Mouse (Mus musculus) CH12.LX (cell line): ENCODE data around the gene Tstd1.
A peak's percentile ranks its signal among the peaks of the same experiment; 100 is the strongest.

Source experiments
- CTCF ChIP-seq, 2 experiments: IDR thresholded peaks in 1 of 2; conservative IDR thresholded peaks in 1 of 2; 2 replicates each; pipeline ENCODE4 v1.5.1; 2011 to 2012; ENCODE audit warnings: low read depth in 2 of 2, low read length in 2 of 2, improper control_type of control experiment in 1 of 2, inconsistent platforms in 1 of 2, mild to moderate bottlenecking in 1 of 2, moderate library complexity in 1 of 2
- E2F4 ChIP-seq: IDR thresholded peaks from 2 replicates; pipeline ENCODE4 v1.6.1; 2011; ENCODE audit warnings: low read depth, low read length, improper control_type of control experiment; ENCODE audit not compliant: insufficient replicate concordance
- EP300 ChIP-seq: IDR thresholded peaks from 2 replicates; pipeline ENCODE4 v1.6.1; 2011; ENCODE audit warnings: low read length, improper control_type of control experiment
- MAFK ChIP-seq: IDR thresholded peaks from 2 replicates; pipeline ENCODE4 v1.6.1; 2011; ENCODE audit warnings: low read length, improper control_type of control experiment; ENCODE audit not compliant: insufficient replicate concordance
- NRF1 ChIP-seq: IDR thresholded peaks from 2 replicates; pipeline ENCODE4 v1.6.1; 2014; ENCODE audit warnings: low read depth, mild to moderate bottlenecking, inconsistent platforms, low read length, improper control_type of control experiment, moderate library complexity
- POLR2A ChIP-seq: IDR thresholded peaks from 2 replicates; pipeline ENCODE4 v1.6.1; 2011; ENCODE audit warnings: low read depth, mild to moderate bottlenecking, improper control_type of control experiment, low read length
- POLR2AphosphoS2 ChIP-seq: IDR thresholded peaks from 2 replicates; pipeline ENCODE4 v1.6.1; 2011; ENCODE audit warnings: low read depth, low read length, improper control_type of control experiment
- SIN3A ChIP-seq: IDR thresholded peaks from 2 replicates; pipeline ENCODE4 v1.6.1; 2012; ENCODE audit warnings: low read length, improper control_type of control experiment, inconsistent platforms
- USF1 ChIP-seq: IDR thresholded peaks from 2 replicates; pipeline ENCODE4 v1.6.1; 2014; ENCODE audit warnings: low read depth, mild to moderate bottlenecking, inconsistent platforms, low read length, improper control_type of control experiment

DNA sequence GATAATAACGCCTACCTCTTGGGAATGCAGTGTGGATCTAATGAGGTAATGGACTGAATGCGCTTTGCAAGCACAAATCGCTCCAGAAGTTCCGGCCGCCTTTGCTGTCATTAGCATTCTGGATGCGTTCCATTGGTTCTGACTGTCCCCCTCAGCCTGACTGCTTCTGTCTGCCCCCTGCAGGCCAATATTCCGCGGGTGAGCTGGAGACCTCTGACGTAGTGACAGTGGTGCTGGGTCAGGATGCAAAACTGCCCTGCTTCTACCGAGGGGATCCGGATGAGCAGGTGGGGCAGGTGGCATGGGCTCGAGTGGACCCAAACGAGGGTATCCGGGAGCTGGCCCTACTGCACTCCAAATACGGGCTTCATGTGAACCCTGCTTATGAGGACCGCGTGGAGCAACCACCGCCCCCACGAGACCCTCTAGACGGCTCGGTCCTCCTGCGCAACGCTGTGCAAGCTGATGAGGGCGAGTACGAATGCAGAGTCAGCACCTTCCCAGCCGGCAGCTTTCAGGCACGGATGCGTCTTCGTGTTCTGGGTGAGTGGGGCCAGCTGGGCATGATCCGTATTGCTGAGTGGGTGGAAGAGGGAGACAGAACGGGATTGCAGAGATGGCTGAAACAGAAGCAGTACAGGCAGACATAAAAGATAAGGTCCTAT lies 38.6 kb upstream of the Tstd1 start:
- TF ChIP-seq SIN3A (no peak), MAFK (peak; percentile 62; the same call in 1 of the 2 replicates), CTCF (conservative IDR thresholded peaks at IDR 0.05 in 1 of 2, IDR thresholded peaks at IDR 0.05 in 1 of 2; ENCODE audit: low read depth in 2 of 2, low read length in 2 of 2) (peak; percentile 25 to 85; a peak in 2 of 4 replicates), POLR2A (no peak), NRF1 (no peak), USF1 (no peak), E2F4 (no peak), EP300 (no peak), POLR2AphosphoS2 (no peak)
